Mouse (Mus musculus) hindbrain, embryonic 14.5 days (tissue): ENCODE data around the gene Foxk2. TPM values are rescaled to one million over a fixed set of nuclear protein-coding genes. Genes with fewer than 3 reads are reported as not detected.
A peak's percentile ranks its signal among the peaks of the same experiment; 100 is the strongest.

ENCODE experiments used
- ATAC-seq: fragments of 200-750 bp; cut with Nextera tagmentation; 2 replicates; pipeline ENCODE4 v1.8.0; 2017; ENCODE audit warnings: moderate number of reproducible peaks, mild to moderate bottlenecking, moderate TSS enrichment, moderate library complexity; ENCODE audit not compliant: low FRiP score
- DNase-seq: peaks from one replicate; pipeline ENCODE4 v3.0.0-alpha.2; 2015; ENCODE audit warnings: low spot score
- H3K27ac ChIP-seq: fragments of 300-500 bp; sonication (generic); 2 replicates; pipeline ENCODE4 v1.5.1; 2014; ENCODE audit warnings: mild to moderate bottlenecking, moderate library complexity
- H3K27me3 ChIP-seq: fragments of 300-500 bp; sonication (generic); 2 replicates; pipeline ENCODE4 v1.6.1; 2014; ENCODE audit warnings: mild to moderate bottlenecking, low read length, mixed read lengths; ENCODE audit not compliant: control insufficient read depth, insufficient read depth
- H3K36me3 ChIP-seq: fragments of 300-500 bp; sonication (generic); replicated peaks from 2 replicates; pipeline ENCODE4 v1.6.1; 2014; ENCODE audit not compliant: control insufficient read depth, insufficient read depth
- H3K4me1 ChIP-seq: fragments of 300-500 bp; sonication (generic); replicated peaks from 2 replicates; pipeline ENCODE4 v1.6.1; 2014; ENCODE audit warnings: antibody characterized with exemption, low read length, mixed read lengths; ENCODE audit not compliant: control insufficient read depth, insufficient read depth
- H3K4me2 ChIP-seq: fragments of 300-500 bp; sonication (generic); replicated peaks from 2 replicates; pipeline ENCODE4 v1.6.1; 2014; ENCODE audit warnings: mild to moderate bottlenecking, moderate library complexity
- H3K4me3 ChIP-seq: fragments of 300-500 bp; sonication (generic); replicated peaks from 2 replicates; pipeline ENCODE4 v1.5.1; 2014; ENCODE audit warnings: mild to moderate bottlenecking, low read length
- H3K9ac ChIP-seq: fragments of 300-500 bp; sonication (generic); 2 replicates; pipeline ENCODE4 v1.6.1; 2014
- H3K9me3 ChIP-seq: fragments of 300-500 bp; sonication (generic); 2 replicates; pipeline ENCODE4 v1.6.1; 2016; ENCODE audit warnings: low read length; ENCODE audit not compliant: control insufficient read depth
- WGBS: fragments of 180-500 bp; shearing (Covaris S2); extraction: QIAGEN DNeasy Blood & Tissue Kit; methylation state at CpG from one replicate; pipeline ENCODE4 v1.1.7; 2014; 5-methylcytosine and 5-hydroxymethylcytosine counted together
- polyA plus RNA-seq: library from polyadenylated mRNA; unstranded; fragments of >200 nt; fragmentation: Nextera tagmentation; extraction: Ambion mirVana; gene quantifications from 2 replicates; pipeline ENCODE4 v1.2.1, GENCODE M21; 2014

The Foxk2 gene
- polyA plus RNA-seq, 1 experiment from 2014 or later, result 15.3 TPM

DNA sequence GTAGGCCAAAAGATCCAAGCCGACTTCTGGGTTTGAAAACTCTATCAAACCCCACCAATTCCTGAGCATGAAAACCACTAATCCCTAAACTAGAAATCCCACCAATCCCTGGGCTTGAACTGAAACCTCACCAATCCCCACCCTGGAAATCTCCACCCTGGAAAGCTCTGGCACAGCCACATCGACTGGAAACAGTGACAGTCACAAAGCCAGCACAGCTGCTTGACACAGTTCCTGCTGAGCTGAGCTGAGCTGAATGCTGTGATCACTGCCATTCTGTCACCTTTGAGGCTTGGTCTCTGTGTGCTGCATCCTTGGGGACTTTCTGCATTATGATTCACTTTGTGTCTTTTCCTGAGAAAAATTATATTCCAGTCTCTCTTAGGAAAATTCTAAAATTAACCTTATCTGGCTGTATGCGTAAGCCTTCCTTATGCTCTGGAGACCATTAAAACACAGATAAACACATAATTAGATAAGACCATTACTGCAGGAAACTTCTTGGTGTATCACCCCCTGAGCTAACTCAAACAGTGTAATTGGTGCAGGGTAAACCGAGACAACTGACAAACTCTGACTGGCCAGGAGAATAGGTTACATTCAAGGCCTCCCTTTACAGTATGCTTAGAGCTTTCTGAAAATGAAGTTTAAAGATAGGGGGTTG is 28.0 kb upstream of the Foxk2 start:
- H3K4me1 ChIP-seq, result peaks cover 27% of the 10 kb centered on the region
- no peak overlapping the region for H3K27ac ChIP-seq
- WGBS, result 59% methylated on average over 4 of the region's 4 CpGs
- H3K27me3 ChIP-seq, result no peaks in the 10 kb centered on the region
- H3K9ac ChIP-seq, result no peak overlapping the region
- no peaks in the 10 kb centered on the region for H3K9me3 ChIP-seq
- H3K4me2 ChIP-seq, result no peak overlapping the region
- ATAC-seq (no peak), DNase-seq (no peak)
- no peak overlapping the region for H3K4me3 ChIP-seq
- H3K36me3 ChIP-seq, result no peaks in the 10 kb centered on the region; the same call in 1 of the 2 replicates

GRCm38 (mm10) chr11:121232706-121233105 is 27.1 kb upstream of the Foxk2 start:
- Histone ChIP-seq H3K4me3 (no peak overlapping the region), H3K9ac (no peak overlapping the region), H3K4me2 (no peak overlapping the region), H3K27ac (no peak overlapping the region), H3K4me1 (peaks cover 25% of the 10 kb centered on the region), H3K9me3 (no peaks in the 10 kb centered on the region), H3K27me3 (no peaks in the 10 kb centered on the region), H3K36me3 (no peaks in the 10 kb centered on the region)
- ATAC-seq (no peak), DNase-seq (no peak)
- 47% methylated on average over 4 of the region's 4 CpGs for WGBS

DNA sequence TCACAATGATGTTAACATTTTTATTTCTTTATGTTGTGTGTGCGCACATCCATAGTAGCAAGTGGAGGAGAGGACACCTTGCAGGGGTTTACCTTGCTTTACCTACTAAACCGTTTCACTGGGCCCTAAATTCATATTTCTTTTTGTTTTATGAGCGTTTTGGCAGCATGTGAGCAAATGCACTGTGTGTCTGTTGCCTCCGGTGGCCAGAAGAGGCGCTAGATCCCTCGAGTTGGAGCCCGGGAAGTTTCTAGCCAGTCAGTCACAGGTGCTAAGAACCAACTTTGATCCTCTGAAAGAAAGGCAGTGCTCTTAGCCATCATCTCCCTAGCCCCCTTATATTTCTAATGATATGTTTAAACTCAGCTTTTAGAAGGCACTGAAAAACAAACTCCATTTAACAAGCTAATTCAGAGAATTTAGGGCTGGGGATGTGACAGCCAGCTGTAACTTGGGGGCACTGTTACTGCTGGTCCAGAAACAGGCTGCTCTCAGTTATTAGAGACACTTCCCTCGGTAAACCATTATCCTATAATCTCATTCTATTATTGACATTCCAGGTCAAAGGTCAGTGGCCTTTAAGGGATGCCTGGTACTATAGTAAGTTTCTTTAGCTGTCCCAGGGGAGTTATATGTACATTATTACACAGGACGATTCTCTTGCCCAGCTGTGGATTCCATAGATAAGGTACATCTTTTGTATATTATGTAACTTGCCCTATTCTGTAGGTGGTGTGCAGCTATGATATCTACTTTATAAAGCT is 24.1 kb upstream of the Foxk2 start:
- Histone ChIP-seq H3K9me3 (no peaks in the 10 kb centered on the region), H3K27me3 (no peaks in the 10 kb centered on the region), H3K27ac (peak overlapping the region; percentile 98), H3K9ac (peak overlapping the region; percentile 63; the same call in 1 of the 2 replicates), H3K4me1 (peaks cover 29% of the 10 kb centered on the region), H3K4me3 (no peak overlapping the region), H3K36me3 (peaks cover 20% of the 10 kb centered on the region), H3K4me2 (peak overlapping the region; percentile 50)
- no peak for ATAC-seq
- DNase-seq, result no peak
- 26% methylated on average over 9 of the region's 9 CpGs for WGBS

DNA sequence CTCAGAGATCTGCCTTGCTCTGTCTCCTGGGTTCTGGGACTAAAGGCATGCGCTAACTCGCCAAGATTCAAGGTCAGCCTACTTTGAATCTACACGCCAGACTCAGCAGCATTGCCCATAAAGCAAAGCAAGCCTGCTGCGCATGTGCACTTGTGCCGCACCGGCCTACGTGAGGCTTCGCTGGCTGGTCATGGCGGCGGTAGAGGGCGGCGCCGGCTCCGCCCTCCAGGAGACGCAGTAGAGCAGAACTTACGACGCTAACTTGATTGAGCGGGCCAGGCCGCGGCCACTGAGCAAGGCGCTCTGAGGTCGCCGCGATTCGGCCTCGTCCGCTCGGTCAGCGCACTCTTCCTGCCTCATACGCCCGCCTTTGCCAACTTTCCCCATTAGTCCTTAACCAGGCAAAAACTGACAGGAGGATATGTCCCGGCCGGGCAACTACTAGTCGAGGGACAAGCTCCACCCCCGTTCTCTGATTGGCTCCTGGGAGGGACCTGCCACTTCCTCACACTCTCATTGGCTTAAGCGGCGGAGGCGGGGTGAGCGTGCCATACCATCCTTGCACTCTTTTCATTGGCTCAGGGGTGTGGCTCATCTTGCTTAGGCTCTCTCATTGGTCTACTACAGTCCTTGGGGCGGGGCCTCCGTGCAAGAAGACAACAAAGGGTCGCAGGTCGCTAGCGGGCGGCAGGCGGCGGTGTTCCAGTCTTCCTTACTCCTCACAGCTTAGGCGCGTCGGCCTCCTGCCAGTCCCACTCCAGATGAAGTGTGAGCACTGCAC is 23.0 kb upstream of the Foxk2 start, which contains the start of gene Narf:
TSS of gene Narf (plus strand) at position 690 of the 781 bp plus-strand sequence.
- H3K9me3 ChIP-seq, result no peaks in the 10 kb centered on the region
- H3K36me3 ChIP-seq, result peaks cover 31% of the 10 kb centered on the region
- peak within 1 kb of the TSS; percentile 73 for H3K4me2 ChIP-seq
- peaks cover 35% of the 10 kb centered on the region for H3K4me1 ChIP-seq
- peak within 1 kb of the TSS; percentile 98 for H3K27ac ChIP-seq
- ATAC-seq (peak; percentile 99), DNase-seq (peak; percentile 96)
- peak within 1 kb of the TSS; percentile 80 for H3K9ac ChIP-seq
- peak within 1 kb of the TSS; percentile 65 for H3K4me3 ChIP-seq
- no peaks in the 10 kb centered on the region for H3K27me3 ChIP-seq
- under 1% methylated on average over 50 of the region's 50 CpGs for WGBS

DNA sequence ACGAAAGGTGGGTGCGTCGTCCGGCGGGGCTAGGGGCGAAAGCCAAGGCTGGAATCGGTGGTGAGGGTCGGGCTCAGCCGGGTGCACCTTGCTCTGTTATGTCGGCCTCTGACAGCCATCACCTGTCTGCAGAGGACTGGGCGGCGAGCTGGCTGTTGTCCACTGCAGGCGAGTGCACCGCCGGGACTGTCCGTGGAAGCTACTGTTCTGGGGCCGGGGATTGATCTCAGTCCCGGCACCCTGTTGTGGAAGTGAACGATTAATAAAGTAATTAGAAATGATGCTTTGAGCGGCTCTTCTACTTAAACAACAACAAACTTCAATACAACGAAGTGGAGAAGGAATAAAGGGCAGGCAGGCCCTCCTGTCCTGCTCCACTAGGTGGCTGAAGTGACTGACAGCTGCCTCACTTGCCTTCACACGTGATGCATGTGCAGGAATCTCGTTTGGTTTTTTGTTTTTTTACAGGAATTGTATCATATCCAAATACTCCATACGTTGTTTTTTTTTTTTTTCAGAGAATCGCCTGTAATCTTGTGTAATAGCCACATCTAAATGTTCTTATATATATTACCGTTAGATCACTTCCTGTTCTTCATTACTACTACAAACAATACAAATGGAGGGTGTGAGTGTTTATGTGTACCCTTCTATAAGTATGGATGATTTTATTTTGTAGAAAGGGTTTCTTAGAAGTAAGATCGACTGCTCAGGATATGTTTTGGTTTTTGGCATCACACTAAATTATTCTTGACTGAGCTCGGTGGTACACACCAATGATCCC is 22.3 kb upstream of the Foxk2 start:
- WGBS, result 3% methylated on average over 28 of the region's 28 CpGs
- DNase-seq, result peak; percentile 57
- H3K9me3 ChIP-seq, result no peaks in the 10 kb centered on the region
- H3K4me3 ChIP-seq, result peak overlapping the region; percentile 65
- peaks cover 39% of the 10 kb centered on the region for H3K36me3 ChIP-seq
- peak overlapping the region; percentile 98 for H3K27ac ChIP-seq
- peaks cover 35% of the 10 kb centered on the region for H3K4me1 ChIP-seq
- ATAC-seq, result no peak; the same call in 1 of the 2 replicates
- H3K4me2 ChIP-seq, result peak overlapping the region; percentile 73
- no peaks in the 10 kb centered on the region for H3K27me3 ChIP-seq
- H3K9ac ChIP-seq, result peak overlapping the region; percentile 80

DNA sequence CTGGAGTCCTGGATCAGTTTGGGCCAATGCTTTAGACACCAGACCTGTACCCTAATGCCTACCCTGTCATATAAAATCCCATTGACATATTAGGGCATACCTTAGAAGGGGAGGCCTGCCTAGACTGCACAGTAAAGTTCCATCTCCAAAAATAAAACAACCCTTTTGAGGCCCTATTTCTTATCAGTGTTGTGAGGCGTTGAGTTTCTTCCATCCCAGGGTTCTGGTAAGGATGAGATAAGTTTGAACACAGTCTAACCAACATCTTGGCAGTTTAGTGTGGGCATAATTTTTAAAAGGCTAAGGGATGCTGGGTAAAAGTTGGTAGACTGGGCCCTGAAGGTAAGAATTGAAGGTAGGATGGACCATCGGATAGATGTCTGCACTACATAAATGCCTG is 20.1 kb upstream of the Foxk2 start:
- Histone ChIP-seq H3K9ac (no peak overlapping the region), H3K9me3 (no peaks in the 10 kb centered on the region), H3K27me3 (no peaks in the 10 kb centered on the region), H3K36me3 (peaks cover 60% of the 10 kb centered on the region), H3K4me2 (peak overlapping the region; percentile 19), H3K4me1 (peaks cover 35% of the 10 kb centered on the region), H3K4me3 (no peak overlapping the region), H3K27ac (no peak overlapping the region)
- 100% methylated on average over 2 of the region's 2 CpGs for WGBS
- DNase-seq, result no peak
- no peak for ATAC-seq

DNA sequence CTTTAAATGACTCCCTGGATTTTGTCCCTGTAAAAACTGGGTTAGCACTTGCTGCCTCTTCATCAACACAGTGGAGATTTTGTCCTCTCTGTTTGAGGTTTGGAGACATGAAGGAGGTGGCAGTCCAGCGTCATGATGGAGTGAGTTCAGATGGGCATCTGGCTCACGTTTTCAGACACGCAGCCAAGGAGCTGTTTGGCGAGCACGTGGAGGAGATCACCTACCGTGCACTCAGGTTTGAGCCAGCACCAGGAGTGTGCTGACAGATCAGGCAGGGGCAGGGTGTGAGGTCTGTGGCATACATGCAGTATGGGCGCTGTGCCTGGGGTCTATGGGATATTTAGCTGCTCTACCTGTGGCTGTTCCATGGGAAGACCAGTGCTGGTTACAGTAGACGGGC is 9.6 kb upstream of the Foxk2 start:
- H3K4me1 ChIP-seq, result no peaks in the 10 kb centered on the region
- no peak overlapping the region for H3K4me2 ChIP-seq
- no peak for ATAC-seq
- peaks cover 98% of the 10 kb centered on the region for H3K36me3 ChIP-seq
- H3K9ac ChIP-seq, result no peak overlapping the region
- H3K27me3 ChIP-seq, result no peaks in the 10 kb centered on the region
- H3K27ac ChIP-seq, result no peak overlapping the region
- DNase-seq, result no peak
- no peak overlapping the region for H3K4me3 ChIP-seq
- no peaks in the 10 kb centered on the region for H3K9me3 ChIP-seq
- WGBS, result 89% methylated on average over 8 of the region's 8 CpGs

- H3K36me3 ChIP-seq, result peaks cover 44% of the 10 kb centered on the region
- WGBS, result under 1% methylated on average over 42 of the region's 60 CpGs
Observed at GRCm38 (mm10) chr11:121260211-121260906, 569 bp downstream of the Foxk2 start.

More at GRCm38 (mm10) chr11:121260211-121260906, 569 bp downstream of the Foxk2 start:
- DNase-seq (no peak), ATAC-seq (peak; percentile 10; the same call in 1 of the 2 replicates)
- Histone ChIP-seq H3K9ac (peak overlapping the region; percentile 98), H3K27ac (peak overlapping the region; percentile 96), H3K4me3 (peak overlapping the region; percentile 99), H3K4me1 (peaks cover 27% of the 10 kb centered on the region), H3K4me2 (peak overlapping the region; percentile 75), H3K27me3 (no peaks in the 10 kb centered on the region), H3K9me3 (no peaks in the 10 kb centered on the region)
